Mouse (Mus musculus): ENCODE results near the gene Myo18a. TPM values are rescaled to one million over a fixed set of nuclear protein-coding genes. Genes with fewer than 3 reads are reported as not detected.

Myo18a gene
- total and polyA plus RNA-seq, 2 experiments from 2014 or later: 82.5 to 218 TPM

DNA sequence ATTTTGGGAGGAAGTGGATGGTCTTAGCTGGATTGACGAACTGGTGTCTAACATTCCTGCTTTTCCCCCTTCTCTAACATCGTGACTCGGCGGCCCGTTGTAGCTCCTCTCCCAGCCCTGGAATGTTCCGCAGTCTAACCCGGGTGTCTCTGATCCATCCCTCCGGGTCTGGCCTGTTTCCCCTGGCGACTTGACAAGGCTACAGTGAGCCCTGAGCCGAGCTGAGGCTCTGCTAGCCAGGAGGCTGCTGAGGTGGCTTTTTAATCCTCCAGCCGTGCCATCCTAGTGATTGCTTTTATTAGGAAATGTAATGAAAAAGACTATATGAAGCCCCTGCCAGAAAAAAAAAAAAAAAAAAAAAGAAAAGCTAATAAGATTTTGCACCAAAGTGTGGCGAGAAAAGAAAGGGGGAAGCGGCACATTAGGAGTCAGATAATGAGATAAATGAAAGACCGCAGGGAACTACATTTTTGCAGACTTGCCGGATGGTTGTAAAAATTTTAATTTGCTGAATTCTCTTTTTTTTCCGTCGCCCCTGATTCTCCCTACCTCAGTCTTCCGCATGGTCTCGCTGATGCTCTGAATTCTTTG lies 143.1 kb downstream of the Myo18a start:
- 36% methylated on average over 19 of the region's 19 CpGs for WGBS

DNA sequence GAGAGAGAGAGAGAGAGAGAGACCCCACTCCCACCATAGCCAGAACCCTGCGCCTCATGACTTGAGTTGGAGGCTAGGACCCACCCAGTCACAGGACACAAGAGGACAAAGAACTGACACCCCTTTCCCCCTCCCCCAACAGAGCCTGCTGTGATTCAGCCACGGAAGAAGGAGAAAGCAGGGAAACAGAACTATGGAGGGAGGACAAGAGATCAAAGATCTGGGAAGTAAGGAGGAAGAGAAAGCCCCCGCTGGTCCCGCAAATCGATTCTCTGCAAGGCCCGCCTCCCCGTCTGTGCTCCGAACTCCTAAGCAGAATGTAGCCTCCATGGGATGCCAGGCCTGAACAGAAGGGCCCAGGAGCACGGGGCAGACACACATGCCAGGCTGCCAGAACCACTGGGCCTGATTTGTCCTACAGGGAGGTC lies 143.7 kb downstream of the Myo18a start:
- H3K9me3 ChIP-seq (replicated peaks; ENCODE audit: control insufficient read depth, low read length): no peaks in the 10 kb centered on the region
- H3K9ac ChIP-seq (replicated peaks; ENCODE audit: low read depth, low read length): no peak overlapping the region
- no peaks in the 10 kb centered on the region for H3K36me3 ChIP-seq (replicated peaks; ENCODE audit: control insufficient read depth, insufficient read depth, low read length)
- H3K4me1 ChIP-seq (ENCODE audit: control insufficient read depth, insufficient read depth): no peaks in the 10 kb centered on the region
- peaks cover 16% of the 10 kb centered on the region for H3K27me3 ChIP-seq (ENCODE audit: control insufficient read depth, insufficient read depth, low read length)
- no peak overlapping the region for H3K4me2 ChIP-seq (ENCODE audit: low read depth, low read length)
- 35% methylated on average over 9 of the region's 9 CpGs for WGBS
- no peak overlapping the region for H3K27ac ChIP-seq (ENCODE audit: low read depth)
- H3K4me3 ChIP-seq (ENCODE audit: low read depth, low read length): no peak overlapping the region
- ATAC-seq (ENCODE audit: insufficient read depth, low read depth) (no peak), DNase-seq (ENCODE audit: low spot score) (no peak)
- TF ChIP-seq CTCF (IDR thresholded peaks at IDR 0.05; ENCODE audit: low read depth) (no peak), EP300 (IDR thresholded peaks at IDR 0.05; ENCODE audit: low read depth) (no peak)

More for the DNA sequence above, 143.1 kb downstream of the Myo18a start:
- Histone ChIP-seq H3K4me1 (ENCODE audit: control insufficient read depth, insufficient read depth) (no peaks in the 10 kb centered on the region), H3K36me3 (replicated peaks; ENCODE audit: control insufficient read depth, insufficient read depth, low read length) (no peaks in the 10 kb centered on the region), H3K9ac (replicated peaks; ENCODE audit: low read depth, low read length) (no peak overlapping the region), H3K4me2 (ENCODE audit: low read depth, low read length) (no peak overlapping the region), H3K4me3 (ENCODE audit: low read depth, low read length) (no peak overlapping the region), H3K27me3 (ENCODE audit: control insufficient read depth, insufficient read depth, low read length) (peaks cover 10% of the 10 kb centered on the region), H3K27ac (ENCODE audit: low read depth) (no peak overlapping the region), H3K9me3 (replicated peaks; ENCODE audit: control insufficient read depth, low read length) (no peaks in the 10 kb centered on the region)
- DNase-seq (ENCODE audit: low spot score) (no peak), ATAC-seq (ENCODE audit: insufficient read depth, low read depth) (no peak)
- TF ChIP-seq CTCF (IDR thresholded peaks at IDR 0.05; ENCODE audit: low read depth): no peak

DNA sequence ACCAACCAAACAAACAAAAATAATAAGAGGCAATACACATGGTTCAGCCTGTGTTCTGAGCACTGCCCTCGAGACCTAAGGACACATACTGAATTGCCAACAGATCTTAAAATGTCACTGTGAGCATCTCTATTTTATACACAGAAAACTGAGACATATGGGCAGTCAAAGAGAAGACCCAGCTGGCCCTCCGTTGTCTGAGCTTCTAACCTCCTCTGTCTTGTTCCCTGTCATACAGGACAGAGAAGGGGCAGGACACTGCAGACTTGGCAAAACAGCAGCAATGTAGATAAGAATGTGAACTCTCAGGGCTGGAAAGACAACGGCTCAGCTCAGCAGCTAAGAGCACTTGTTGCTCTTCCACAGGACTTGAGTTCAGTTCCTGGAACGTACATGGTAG lies 145.4 kb downstream of the Myo18a start:
- H3K9me3 ChIP-seq (replicated peaks; ENCODE audit: control insufficient read depth, low read length): no peaks in the 10 kb centered on the region
- no peak for TF ChIP-seq EP300 (IDR thresholded peaks at IDR 0.05; ENCODE audit: low read depth)
- no peak for TF ChIP-seq CTCF (IDR thresholded peaks at IDR 0.05; ENCODE audit: low read depth)
- ATAC-seq (ENCODE audit: insufficient read depth, low read depth) (no peak), DNase-seq (ENCODE audit: low spot score) (no peak)
- H3K4me2 ChIP-seq (ENCODE audit: low read depth, low read length): no peak overlapping the region
- H3K27me3 ChIP-seq (ENCODE audit: control insufficient read depth, insufficient read depth, low read length): peaks cover 23% of the 10 kb centered on the region
- 39% methylated on average over 4 of the region's 4 CpGs for WGBS
- no peak overlapping the region for H3K9ac ChIP-seq (replicated peaks; ENCODE audit: low read depth, low read length)
- no peaks in the 10 kb centered on the region for H3K36me3 ChIP-seq (replicated peaks; ENCODE audit: control insufficient read depth, insufficient read depth, low read length)
- H3K27ac ChIP-seq (ENCODE audit: low read depth): no peak overlapping the region
- H3K4me1 ChIP-seq (ENCODE audit: control insufficient read depth, insufficient read depth): no peaks in the 10 kb centered on the region
- H3K4me3 ChIP-seq (ENCODE audit: low read depth, low read length): no peak overlapping the region

DNA sequence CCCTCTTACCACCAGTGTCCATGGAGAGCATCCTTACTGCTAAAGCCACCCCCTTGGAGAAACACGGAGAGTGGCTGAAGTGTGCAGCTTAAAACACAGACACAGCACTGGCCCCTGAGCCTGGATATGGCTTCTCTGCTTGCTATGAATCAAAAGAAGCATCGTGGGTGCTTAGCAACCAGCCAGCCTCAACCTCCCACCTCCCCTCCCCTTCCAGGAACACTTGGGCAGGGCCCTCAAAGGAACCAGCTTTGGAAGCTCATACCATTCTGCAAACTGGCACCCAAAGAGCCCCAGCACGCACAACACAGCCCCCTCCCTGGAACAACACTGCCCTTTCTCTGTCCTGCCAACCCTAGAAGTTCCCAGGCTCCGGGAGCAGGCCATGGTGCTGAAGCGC lies 146.3 kb downstream of the Myo18a start:
- H3K27me3 ChIP-seq (ENCODE audit: control insufficient read depth, insufficient read depth, low read length): peaks cover 31% of the 10 kb centered on the region
- H3K9ac ChIP-seq (replicated peaks; ENCODE audit: low read depth, low read length): no peak overlapping the region
- H3K9me3 ChIP-seq (replicated peaks; ENCODE audit: control insufficient read depth, low read length): no peaks in the 10 kb centered on the region
- no peak overlapping the region for H3K4me3 ChIP-seq (ENCODE audit: low read depth, low read length)
- H3K4me2 ChIP-seq (ENCODE audit: low read depth, low read length): no peak overlapping the region
- no peaks in the 10 kb centered on the region for H3K36me3 ChIP-seq (replicated peaks; ENCODE audit: control insufficient read depth, insufficient read depth, low read length)
- WGBS: 17% methylated on average over 5 of the region's 5 CpGs
- no peak for ATAC-seq (ENCODE audit: insufficient read depth, low read depth)
- H3K4me1 ChIP-seq (ENCODE audit: control insufficient read depth, insufficient read depth): no peaks in the 10 kb centered on the region
- DNase-seq (ENCODE audit: low spot score): no peak
- TF ChIP-seq CTCF (IDR thresholded peaks at IDR 0.05; ENCODE audit: low read depth): no peak
- no peak for TF ChIP-seq EP300 (IDR thresholded peaks at IDR 0.05; ENCODE audit: low read depth)
- no peak overlapping the region for H3K27ac ChIP-seq (ENCODE audit: low read depth)

DNA sequence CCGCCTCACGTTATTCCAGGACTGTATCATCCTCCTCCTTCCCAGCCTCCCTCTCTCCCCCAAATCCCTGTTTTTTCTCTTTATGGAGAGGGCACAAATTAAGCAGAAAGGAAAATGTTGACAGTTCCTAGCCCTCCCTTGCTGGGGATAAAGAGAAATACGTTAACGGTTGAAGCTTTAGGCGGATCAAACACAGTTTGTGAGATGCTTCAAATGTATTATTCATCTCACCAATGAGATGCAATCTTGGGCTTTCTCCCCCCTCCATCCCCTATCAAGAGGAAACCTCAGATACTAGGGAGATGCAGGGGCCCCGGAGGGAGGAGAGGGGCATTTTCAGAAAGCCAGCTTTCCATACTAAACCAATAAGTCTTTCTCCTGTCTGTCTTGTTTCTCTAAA lies 146.7 kb downstream of the Myo18a start:
- peaks cover 31% of the 10 kb centered on the region for H3K27me3 ChIP-seq (ENCODE audit: control insufficient read depth, insufficient read depth, low read length)
- H3K9ac ChIP-seq (replicated peaks; ENCODE audit: low read depth, low read length): no peak overlapping the region
- DNase-seq (ENCODE audit: low spot score) (no peak), ATAC-seq (ENCODE audit: insufficient read depth, low read depth) (no peak)
- H3K4me2 ChIP-seq (ENCODE audit: low read depth, low read length): no peak overlapping the region
- no peaks in the 10 kb centered on the region for H3K9me3 ChIP-seq (replicated peaks; ENCODE audit: control insufficient read depth, low read length)
- TF ChIP-seq CTCF (IDR thresholded peaks at IDR 0.05; ENCODE audit: low read depth) (no peak), EP300 (IDR thresholded peaks at IDR 0.05; ENCODE audit: low read depth) (no peak)
- H3K4me3 ChIP-seq (ENCODE audit: low read depth, low read length): no peak overlapping the region
- H3K36me3 ChIP-seq (replicated peaks; ENCODE audit: control insufficient read depth, insufficient read depth, low read length): no peaks in the 10 kb centered on the region
- no peaks in the 10 kb centered on the region for H3K4me1 ChIP-seq (ENCODE audit: control insufficient read depth, insufficient read depth)
- 24% methylated on average over 6 of the region's 6 CpGs for WGBS
- no peak overlapping the region for H3K27ac ChIP-seq (ENCODE audit: low read depth)

DNA sequence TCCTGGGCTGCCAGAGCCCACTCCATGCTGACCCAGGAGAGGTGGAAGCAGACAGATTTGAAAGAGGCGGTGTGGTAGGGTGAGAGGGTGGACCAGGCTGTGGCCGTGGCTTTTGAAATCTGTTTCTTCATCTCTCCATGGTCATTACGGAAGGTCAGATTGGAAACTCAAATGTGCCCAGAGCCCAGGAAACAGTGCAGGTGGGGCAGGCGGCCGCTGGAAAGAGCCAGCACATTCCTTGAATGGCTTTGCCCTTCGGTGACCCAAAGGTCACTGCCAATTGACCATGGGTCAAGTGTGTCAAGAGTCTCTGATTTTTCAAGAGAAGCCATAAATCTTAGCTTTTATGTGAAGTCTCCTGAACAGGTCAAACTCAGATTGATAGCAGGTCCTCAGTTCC lies 150.5 kb downstream of the Myo18a start:
- Histone ChIP-seq H3K4me1 (ENCODE audit: control insufficient read depth, insufficient read depth) (no peaks in the 10 kb centered on the region), H3K9ac (replicated peaks; ENCODE audit: low read depth, low read length) (no peak overlapping the region), H3K4me2 (ENCODE audit: low read depth, low read length) (no peak overlapping the region), H3K36me3 (replicated peaks; ENCODE audit: control insufficient read depth, insufficient read depth, low read length) (no peaks in the 10 kb centered on the region), H3K9me3 (replicated peaks; ENCODE audit: control insufficient read depth, low read length) (no peaks in the 10 kb centered on the region), H3K4me3 (ENCODE audit: low read depth, low read length) (no peak overlapping the region), H3K27me3 (ENCODE audit: control insufficient read depth, insufficient read depth, low read length) (peaks cover 31% of the 10 kb centered on the region), H3K27ac (ENCODE audit: low read depth) (no peak overlapping the region)
- TF ChIP-seq CTCF (IDR thresholded peaks at IDR 0.05; ENCODE audit: low read depth) (no peak), EP300 (IDR thresholded peaks at IDR 0.05; ENCODE audit: low read depth) (no peak)
- DNase-seq (ENCODE audit: low spot score) (no peak), ATAC-seq (ENCODE audit: insufficient read depth, low read depth) (no peak)
- WGBS: 75% methylated on average over 6 of the region's 6 CpGs

Measured in heart, postnatal 0 days (tissue).